Mouse (Mus musculus) E14TG2a.4 (cell line): ENCODE data around the gene Ehd1.

Source experiments
- H3K27me3 ChIP-seq: 2 replicates; pipeline ENCODE4 v1.6.1; 2014; ENCODE audit warnings: low read length, control low read depth; ENCODE audit not compliant: insufficient read depth
- H3K36me3 ChIP-seq: 2 replicates; pipeline ENCODE4 v1.6.1; 2014; ENCODE audit warnings: low read length, control low read depth; ENCODE audit not compliant: insufficient read depth
- H3K4me1 ChIP-seq: replicated peaks from 2 replicates; pipeline ENCODE4 v1.6.1; 2014; ENCODE audit warnings: low read depth, low read length, control low read depth
- H3K4me3 ChIP-seq: replicated peaks from 2 replicates; pipeline ENCODE4 v1.5.1; 2014; ENCODE audit warnings: mild to moderate bottlenecking, low read length
- H3K9me3 ChIP-seq: 2 replicates; pipeline ENCODE4 v1.6.1; 2014; ENCODE audit warnings: low read length, control low read depth
- CTCF ChIP-seq: conservative IDR thresholded peaks from 2 replicates; pipeline ENCODE4 v1.5.1; 2014; ENCODE audit warnings: low read length
- NANOG ChIP-seq: IDR thresholded peaks from 2 replicates; pipeline ENCODE4 v1.6.1; 2014; ENCODE audit warnings: borderline replicate concordance, low read length, mixed read lengths
- POU5F1 ChIP-seq: IDR thresholded peaks from 2 replicates; pipeline ENCODE4 v1.6.1; 2014; ENCODE audit warnings: low read length, borderline replicate concordance

The Ehd1 gene

GRCm38 (mm10) chr19:6347615-6348014 is 71.1 kb downstream of the Ehd1 start:
- TF ChIP-seq CTCF (no peak), NANOG (no peak), POU5F1 (no peak)
- Histone ChIP-seq H3K9me3 (no peaks in the 10 kb centered on the region), H3K4me1 (peaks cover 58% of the 10 kb centered on the region), H3K36me3 (peaks cover 67% of the 10 kb centered on the region), H3K4me3 (no peak overlapping the region), H3K27me3 (peaks cover under 1% of the 10 kb centered on the region; the same call in 1 of the 2 replicates)

DNA sequence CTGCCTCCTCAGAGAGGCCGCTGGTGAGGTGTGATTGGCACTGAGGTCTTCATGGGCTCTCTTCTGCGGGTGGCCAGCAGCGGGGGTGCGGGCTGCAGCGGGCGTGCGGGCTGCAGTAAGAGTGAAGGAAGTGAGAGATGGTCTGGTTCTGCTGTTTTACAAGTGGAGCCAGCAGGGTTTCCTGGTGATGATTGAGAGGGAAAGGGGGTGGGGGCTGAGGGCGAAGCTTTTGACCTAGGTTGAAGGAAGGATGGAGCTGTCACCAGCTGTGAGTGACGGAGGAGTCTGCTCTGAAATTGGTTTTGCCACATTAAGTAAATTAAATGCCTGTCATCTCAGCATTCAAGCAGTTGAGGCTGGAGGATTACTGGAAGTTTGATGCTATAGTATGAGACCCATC is 72.2 kb downstream of the Ehd1 start:
- TF ChIP-seq CTCF (no peak), NANOG (no peak), POU5F1 (no peak)
- peaks cover 48% of the 10 kb centered on the region for H3K4me1 ChIP-seq
- H3K27me3 ChIP-seq, result no peaks in the 10 kb centered on the region
- H3K4me3 ChIP-seq, result no peak overlapping the region
- H3K36me3 ChIP-seq, result peaks cover 70% of the 10 kb centered on the region
- H3K9me3 ChIP-seq, result no peaks in the 10 kb centered on the region

- TF ChIP-seq NANOG (no peak), CTCF (no peak), POU5F1 (no peak)
- H3K4me1 ChIP-seq, result peaks cover 44% of the 10 kb centered on the region
- no peaks in the 10 kb centered on the region for H3K9me3 ChIP-seq
- H3K27me3 ChIP-seq, result no peaks in the 10 kb centered on the region
- H3K4me3 ChIP-seq, result no peak overlapping the region
- peaks cover 70% of the 10 kb centered on the region for H3K36me3 ChIP-seq
These were observed 72.9 kb downstream of the Ehd1 start for GRCm38 (mm10) chr19:6349215-6349983.
